Mouse (Mus musculus) megakaryocyte, embryonic 14.5 days (primary cell): Measurements from ENCODE around the gene Bcorl1.

Source experiments
- FLI1 ChIP-seq: IDR thresholded peaks from 2 replicates; pipeline ENCODE4 v1.6.1; 2012; ENCODE audit warnings: low read length, inconsistent platforms, mixed read lengths
- GATA1 ChIP-seq: IDR thresholded peaks from 3 replicates; pipeline ENCODE4 v1.6.1; 2012; ENCODE audit warnings: mixed read lengths, low read length, inconsistent platforms, borderline replicate concordance

DNA sequence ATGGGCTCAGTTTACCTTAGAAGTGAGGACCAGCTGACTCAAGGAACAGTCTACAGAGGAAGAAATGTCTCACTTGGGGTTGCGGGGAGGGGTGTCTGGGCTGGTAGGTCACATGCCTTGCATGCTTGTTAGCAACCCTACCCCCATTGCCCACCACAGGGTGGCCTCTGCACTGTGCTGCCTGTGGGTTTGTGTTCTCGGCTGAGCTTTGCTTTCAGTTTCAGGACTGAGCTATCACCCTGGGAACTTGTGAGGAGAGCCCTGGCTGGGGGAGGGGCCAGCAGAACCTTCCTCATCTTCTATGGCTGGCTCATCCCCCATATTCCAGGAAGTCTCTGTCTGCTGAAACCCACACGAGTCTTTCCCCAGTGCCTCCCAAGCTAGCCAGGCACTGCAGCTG is 83.4 kb downstream of the Bcorl1 start:
- TF ChIP-seq GATA1, result no peak
- no peak for TF ChIP-seq FLI1
